Mouse (Mus musculus) layer of hippocampus, adult 9-10 months (tissue): Measurements from ENCODE around the gene Dip2c.
A peak's percentile ranks its signal among the peaks of the same experiment; 100 is the strongest.

Experiments used
- DNase-seq: peaks from one replicate; pipeline ENCODE4 v3.0.0; 2022; ENCODE audit warnings: low spot score

Dip2c gene

DNA sequence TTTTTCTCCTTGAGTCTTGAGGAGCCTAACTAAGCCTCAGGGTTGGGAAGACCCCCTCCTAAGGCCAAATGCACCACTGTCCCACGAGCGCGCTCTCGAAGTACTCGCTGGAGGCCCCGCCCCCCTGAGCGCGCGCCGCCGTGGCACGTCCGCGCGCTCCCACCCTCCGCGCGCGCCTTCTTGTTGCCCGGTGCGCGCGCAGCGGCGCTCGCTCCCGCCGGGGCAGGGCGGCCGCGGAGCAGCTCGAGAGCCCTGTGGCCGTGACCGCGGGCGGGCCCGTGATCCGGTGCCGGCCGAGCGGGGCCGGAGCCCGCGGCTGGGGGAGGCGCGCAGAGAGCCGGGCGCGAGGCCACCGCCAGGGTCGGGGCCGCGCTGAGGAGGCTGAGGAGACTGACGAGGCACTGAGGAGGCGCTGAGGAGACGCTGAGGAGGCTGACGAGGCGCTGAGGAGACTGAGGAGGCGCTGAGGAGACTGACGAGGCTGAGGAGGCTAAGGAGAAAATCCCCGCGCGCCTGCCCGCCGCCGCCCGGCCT, at the start of gene Dip2c:
TSS of gene Dip2c (plus strand) at position 207 of the 534 bp plus-strand sequence.
- peak; percentile 73 for DNase-seq

DNA sequence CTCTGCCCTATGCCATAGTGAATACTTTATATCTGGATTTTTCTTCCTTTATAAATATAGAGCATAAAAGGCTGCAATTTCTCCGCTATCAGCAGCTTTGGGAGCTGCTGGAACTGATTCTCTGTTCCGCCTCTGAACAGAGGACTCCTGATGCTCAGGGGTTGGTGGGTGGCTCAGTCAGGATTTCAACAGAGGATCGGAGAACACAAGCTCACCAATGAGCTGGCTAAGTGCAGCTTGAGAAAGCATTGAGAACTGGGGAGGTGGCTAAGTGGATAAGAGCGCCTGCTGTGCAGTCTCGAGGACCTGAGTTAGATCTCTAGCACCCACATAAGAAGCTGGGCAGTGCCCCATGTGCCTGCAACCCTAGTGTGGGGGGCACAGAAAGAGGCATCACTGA, 49.2 kb upstream of the Dip2c start:
- DNase-seq = no peak

DNA sequence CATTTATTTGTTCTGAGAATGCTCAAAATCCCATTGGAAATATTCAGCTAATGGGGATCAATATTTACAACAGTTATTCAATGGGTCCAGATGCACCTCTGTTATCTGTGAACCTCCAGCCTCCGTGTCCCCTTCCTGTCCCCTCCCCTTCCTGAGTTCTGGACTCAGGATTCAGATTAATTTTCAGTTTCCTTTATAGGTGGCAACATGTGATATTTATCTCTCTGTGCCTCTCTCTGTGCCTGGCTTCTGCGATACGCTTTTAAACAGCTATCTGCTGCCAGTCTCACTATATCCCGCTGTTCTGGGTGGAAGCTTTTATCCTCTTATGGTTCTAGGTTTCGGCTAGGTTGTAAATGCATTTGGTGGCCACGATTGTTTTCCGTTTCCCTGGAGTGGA, 38.8 kb upstream of the Dip2c start:
- DNase-seq = no peak

DNA sequence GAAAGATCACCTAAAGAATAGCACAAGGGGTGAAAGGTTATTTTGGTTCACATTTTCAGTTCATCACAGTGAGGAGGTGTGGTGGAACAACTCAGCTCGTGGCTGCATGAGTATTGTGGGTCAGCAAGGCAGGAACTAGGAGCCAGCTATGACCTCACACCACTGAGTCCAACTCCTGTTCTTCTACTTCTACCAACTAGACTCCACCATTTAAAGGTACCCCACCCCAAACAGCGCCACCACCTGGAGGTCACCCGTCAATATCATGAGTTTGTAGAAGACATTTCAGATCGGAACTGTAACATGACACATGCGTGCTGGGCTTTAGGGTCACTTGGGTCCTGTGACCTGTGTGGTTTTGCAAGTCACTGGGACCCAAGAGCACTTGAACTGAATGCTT, 37.2 kb upstream of the Dip2c start:
- no peak for DNase-seq

DNA sequence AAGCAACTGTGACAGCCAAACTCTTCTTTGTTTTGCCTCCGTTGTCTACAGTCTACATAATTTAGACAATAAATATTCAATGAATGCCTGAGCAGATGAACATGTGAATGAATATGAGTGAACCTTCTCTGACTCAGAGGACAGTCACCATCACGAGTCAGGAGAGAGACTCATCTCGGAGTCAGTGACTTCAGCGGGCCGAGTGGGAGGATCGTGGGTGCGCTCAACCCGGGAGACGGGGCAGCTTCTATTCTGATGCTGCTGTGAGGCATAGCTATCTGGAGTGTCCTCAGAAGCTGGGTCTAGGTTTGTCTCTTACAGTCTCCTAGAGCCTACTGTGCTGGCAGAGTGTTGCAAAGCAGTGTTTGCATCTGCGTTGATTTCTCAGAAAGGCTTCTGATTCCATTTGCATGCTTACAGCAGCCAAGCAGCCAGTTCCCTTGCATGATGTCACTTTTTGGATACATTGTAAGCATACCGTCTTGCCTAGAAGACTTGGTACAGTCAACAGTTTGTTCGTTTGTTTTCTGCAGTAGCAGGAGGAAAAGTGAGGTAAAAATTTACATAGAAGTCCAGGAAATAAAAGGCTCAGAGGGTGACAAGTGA, 36.6 kb upstream of the Dip2c start:
- DNase-seq = no peak

DNA sequence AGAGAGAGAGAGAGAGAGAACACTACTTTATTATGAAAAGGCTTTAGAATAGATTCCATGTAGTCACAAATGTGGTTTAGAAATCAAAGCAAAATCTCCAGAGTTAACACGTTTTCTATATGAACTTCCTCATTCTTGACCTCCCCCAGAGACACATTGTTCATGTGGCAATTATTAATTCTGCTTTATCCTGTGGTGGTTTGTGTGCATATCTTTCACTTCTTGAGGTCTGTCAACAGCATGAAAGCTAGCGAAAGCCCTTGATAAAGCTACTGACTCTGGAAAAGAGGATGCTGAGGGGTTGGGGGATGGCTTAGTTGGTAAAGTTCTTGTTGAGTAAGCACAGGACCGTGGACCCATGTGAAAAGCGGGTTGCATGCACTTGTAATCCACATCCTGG, 14.6 kb upstream of the Dip2c start:
- no peak for DNase-seq

DNA sequence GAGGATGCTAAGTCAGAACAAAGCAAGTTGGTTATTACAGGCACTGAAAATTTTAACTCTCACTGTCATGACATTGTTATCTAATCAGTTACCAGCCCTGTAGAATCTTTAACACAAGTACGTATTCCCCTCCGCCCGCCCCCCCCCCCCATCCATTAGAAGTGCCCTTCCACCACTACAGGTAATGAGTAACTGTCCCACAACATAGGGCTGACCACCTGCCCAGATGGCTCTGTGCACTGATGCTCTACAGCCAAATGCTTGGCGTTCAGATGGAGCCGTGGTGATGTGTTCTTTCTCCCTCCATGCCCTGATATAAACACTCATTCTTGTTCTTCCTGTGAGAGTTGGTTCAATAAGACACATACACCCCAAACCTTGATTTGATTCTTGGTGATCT, 10.8 kb upstream of the Dip2c start:
- no peak for DNase-seq

DNA sequence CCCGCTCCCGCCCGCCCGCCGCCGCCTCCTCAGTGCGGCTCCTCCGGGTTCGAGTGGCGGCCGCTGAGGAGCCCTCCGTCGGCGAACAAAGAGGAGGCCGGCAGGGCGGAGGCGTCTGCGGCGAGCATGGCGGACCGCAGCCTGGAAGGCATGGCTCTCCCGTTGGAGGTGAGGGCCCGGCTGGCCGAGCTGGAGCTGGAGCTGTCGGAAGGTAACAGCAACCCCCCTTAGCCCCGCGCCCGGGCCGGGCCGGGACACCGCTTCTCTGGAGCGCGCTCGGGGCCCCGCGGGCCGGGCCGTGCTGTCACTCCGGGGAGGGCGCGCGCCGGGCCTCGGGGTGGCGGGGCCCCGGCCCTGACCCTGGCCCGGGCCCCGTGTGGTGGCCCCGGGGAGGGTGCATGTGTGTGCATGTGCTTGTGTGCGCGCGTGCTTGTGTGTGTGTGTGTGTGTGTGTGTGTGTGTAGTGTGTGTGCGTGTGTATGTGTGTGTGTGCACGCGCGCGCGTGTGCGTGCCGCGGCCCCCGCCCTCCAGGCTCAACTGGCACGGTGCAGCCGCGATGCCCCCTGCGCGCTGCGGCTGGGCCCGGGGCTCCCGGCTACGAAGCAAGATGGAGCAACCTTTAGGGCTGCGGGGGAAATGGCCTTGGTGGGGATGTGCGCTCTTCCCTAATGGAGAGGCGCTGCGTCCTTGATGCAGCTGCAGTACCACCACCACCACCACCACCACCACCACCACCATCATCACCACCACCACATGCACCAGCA, 710 bp downstream of the Dip2c start:
- DNase-seq = no peak

DNA sequence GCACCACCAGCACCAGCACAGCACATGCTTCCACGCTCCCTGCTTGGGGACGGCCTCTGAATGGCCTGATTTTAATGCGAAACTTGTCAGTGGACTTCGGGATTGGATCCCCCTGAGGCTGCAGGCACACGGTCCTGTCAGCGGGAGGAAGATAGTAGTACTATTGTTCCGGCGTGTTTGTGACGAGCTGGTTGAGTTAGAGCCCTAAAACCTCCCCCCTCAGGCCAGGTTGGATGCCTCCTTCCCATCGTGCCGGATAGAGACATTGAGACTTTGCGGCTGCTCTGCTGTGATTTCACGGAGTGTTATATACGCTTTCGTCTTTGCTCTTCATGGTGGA, 1.3 kb downstream of the Dip2c start:
- DNase-seq = no peak

DNA sequence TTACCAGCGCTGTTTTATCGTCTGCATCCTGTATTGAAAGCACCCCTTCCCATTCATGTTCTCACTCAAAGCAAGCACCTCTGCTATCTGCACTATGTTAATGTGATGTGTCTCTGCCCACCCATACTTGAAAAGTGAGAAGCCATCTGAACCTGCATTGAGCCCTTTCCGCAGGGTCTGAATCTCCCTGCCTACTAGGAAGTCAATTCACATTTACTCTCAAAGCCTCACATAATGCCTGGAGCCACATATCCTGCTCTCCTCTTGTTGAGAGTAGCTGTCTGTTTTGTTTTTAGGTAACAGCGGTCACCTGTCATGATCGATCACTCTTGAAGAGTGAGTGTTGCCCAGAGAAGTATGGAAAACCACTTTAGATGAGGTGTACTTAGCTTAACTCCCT, 2.3 kb downstream of the Dip2c start:
- DNase-seq = no peak

DNA sequence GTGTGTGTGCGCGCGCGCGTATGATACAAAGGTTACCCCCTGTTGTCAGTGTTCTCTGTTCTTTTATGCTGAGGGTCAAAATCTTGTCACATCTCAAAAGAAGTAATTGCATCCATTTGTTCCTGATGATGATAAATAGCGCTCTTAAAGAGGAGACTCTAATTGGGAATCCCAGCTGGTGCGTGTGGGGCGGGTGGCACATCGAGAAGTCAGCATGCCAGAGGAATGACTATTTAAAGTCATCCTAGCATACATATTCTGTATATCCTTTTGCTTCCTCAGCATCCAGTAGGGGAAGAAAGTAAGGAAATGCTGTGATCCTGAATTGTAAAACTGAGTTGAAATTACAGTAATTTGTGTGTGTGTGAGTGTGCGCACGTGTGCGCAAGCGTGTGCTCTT, 6.7 kb downstream of the Dip2c start:
- DNase-seq = no peak

DNA sequence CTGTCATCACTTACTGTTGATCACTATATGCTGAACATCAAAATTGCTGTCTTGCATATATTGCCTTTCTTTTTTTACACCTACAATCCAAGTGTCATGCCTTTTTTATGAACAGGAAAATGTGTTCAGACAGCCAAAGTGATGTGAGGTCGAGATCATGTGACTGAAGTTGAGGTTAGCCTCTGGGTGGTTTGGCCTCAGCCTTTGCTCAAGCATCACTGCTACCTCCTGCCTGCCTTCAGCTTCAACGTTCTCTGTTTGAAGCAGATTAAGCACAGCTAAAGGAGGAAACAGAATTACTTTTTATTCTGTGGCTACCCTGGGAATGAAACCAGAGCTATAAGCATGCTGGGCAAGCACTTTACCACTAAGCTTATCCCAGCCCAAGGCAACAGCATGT, 13.6 kb downstream of the Dip2c start:
- no peak for DNase-seq

DNA sequence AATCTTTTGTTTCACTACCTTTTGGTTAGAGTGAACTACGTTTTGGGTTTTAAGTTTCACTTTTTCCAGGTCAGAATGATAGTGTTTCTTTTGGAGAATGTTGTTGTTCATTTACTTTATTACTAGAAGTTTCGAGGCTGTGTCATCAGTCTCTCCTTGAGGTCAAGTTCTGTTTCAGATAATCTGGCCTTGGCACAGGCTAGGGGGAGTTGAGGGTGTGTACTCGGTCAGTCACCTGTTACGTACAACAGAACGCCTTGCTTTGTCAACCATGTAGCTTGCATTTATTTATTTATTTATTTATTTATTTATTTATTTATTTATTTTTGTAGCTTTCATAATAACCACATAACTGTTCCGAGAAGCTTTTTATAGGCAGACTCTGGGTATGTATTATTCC, 20.0 kb downstream of the Dip2c start:
- DNase-seq = no peak

DNA sequence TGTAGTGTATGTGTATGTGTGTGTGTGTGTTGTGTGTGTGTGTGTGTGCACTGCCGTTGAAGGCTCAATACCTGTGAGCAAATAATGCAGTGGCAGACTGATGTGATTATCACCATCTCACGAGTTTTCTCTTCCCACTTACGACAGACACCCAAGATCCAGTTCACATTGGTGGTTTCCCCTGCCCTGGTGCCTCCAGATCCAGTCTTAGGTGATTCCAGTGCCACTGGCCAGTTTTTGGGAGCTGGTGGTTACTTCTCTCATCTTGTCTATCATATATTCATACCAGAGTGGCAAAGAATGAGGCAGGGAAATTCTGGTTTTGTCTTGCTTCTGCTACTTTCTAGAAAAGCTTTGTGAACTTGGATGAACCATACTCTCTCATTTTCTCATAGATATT, 20.9 kb downstream of the Dip2c start:
- DNase-seq = no peak

DNA sequence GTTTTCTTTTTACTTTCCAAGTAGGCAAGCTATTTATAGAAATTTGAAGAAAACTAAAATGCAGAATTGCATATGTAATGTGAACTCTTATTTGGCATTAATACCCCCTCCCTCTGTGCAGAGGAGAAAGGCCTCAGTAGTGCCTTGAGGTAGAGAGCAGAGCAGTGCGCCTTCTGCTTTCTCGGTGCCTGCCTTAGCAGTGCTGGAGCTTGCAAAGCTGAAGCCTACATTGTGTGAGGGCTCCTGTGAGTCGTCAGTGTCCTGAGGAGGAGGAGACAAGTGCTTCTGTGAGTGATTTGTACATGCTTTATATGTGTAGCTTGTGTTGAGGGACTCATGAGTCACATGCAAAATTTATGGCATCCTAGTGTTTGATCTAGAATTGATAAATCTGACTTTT, 21.4 kb downstream of the Dip2c start:
- DNase-seq = no peak

DNA sequence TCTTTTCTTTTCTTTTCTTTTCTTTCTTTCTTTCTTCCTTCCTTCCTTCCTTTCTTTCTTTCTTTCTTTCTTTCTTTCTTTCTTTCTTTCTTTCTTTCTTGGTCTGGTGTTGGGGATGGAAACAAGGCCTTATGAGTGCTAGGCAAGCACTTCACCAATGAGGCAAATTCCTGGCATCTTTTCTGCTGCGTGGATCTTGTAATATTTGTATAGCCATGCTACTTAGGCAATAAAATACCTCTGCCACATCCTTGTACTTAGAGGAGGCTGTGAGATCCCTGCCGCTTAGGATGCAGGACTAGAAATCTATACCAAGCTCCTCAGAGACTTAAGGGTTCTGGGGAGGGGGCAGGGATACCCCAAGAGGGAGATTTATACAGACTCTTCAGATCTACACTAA, 23.3 kb downstream of the Dip2c start:
- DNase-seq = no peak

DNA sequence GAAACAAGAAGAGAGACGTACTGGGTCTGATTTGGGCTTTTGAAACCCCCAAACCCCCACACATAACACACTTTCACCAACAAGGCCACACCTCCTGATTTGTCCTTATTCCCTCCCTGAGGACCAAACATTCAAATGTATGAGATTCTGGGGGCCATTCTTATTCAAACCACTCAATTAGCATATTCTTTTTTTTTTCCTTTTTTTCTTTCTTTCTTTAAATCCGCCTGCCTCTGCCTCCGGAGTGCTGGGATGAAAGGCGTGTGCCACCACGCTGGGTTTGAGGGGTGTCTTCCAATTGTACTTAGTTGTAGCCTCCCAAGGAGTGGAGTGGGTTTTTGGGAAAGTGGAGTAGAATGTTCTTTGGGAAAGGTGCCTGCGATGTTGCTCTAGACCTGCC, 32.5 kb downstream of the Dip2c start:
- no peak for DNase-seq

DNA sequence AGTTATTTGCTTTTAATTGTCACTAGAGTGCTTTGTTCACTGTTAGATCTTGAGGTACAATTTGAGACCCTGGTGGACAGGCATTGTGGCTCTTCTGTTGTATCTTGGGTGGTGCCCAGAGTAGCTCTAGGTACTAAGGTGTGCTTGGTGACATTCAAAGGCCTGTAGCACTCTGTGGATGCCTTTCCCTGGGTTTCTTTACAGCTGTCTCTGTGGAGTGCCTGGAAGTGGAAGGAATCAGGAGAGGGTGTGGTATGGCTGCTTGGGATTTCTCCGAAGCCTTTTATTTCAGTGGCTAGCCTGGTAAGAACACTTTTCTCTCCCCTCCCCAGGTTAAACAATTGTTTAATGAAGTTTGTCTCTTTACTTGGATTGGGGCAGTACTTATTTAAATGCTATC, 34.5 kb downstream of the Dip2c start:
- DNase-seq = no peak

DNA sequence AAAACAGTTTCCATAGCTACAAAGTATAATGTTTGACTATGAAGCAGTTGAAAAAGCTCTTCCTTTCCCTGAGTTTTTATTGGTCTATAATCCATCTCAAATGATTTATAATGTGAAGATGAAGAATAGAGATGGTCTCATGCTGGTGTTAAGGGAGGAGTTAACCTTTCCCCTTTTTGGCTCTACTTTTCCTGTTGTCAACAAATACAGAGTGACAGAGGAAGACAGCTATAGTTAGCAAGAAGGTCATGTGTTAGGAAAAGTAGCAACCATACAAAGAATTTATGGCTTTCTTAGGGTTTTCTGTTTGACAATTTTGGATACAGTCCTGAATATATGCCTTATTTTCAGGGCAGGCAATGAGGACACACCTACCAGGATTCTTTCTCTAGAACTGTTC, 36.6 kb downstream of the Dip2c start:
- DNase-seq = no peak

DNA sequence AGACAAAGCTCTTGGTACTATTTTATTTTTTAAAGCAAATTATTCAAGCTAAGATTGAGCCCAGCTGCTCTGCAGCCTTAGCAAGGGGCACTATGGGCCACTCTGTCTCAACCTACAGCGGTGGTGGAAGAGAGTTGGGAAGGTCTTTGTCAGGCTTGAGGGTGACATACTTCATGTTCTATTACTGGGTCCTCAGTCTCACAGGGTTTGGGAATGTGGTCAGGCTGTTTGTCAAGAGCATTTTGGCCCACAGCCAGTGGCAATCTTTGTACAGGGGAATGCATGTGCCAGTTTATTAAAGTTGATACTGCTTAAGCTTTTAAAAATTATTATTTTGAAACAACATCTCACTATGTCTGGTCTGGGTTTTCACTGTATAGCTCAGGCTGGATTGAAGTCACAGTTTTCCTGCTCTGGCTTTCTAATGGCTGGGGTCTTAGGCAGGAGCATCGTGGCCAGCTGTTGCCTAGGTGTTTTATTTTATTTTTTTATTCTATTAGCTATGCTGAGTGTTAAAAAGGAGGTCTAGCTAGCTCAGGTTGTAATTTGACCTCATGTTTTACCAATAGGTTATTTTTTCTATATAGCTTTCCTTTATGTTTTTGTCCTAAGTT, 37.9 kb downstream of the Dip2c start:
- DNase-seq = no peak

DNA sequence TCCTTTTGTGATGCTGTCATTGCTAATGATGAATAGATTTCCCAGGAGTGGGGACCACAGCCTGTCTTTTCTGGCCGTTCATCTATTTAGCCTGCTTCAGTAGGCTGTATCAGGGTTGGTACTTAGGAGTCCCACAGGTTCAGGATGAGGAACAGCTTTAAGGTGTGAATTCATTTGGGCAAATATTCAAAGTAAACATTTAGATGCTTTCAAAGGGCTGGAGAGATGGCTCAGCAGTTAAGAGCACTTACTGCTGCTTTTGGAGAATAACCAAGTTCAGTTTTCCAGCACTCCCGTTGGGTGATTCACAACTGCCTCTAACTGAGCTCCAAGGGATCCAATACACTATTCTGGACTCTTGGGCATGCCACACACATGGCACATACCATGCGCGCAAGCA, 38.4 kb downstream of the Dip2c start:
- no peak for DNase-seq

DNA sequence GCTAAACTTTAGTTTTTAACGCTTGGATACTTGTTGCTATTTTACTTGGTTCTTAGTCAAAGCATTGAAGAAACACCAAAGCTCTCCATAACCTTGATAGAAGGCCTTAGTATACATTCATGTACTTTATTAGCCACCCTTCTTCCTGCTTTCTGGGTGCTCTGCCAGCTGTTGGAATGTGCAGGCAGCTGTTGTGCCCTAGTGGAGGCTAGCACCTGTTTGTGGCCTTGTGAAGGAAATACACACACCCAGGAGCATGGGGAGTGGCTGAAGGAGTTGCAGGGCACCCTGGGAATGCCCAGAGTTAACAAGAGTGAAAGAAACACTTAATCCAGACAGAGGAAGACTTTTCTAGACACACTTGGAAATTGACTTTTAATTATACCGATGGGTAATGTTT, 43.4 kb downstream of the Dip2c start:
- no peak for DNase-seq

DNA sequence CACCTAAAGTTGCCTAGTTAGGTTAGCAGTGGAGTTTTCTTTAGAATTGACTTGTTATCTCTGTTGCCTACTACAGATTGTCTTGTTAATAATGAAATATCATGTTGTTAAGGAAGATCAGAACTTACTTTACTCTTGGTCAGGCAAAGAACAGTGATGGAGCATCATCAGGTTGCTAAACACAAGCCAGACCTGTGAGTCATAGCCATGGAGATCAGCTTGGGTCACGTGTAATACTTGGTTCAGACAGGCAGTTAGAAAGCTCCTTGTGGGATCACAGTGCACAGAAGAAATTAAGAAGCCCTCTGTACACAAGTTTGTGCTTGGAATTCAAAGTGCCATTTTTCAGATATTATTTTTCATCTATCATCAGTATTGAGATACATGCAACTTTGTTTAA, 48.9 kb downstream of the Dip2c start:
- no peak for DNase-seq
